Mouse (Mus musculus) hematopoietic multipotent progenitor cell, adult 10-12 weeks (in vitro differentiated cells): ENCODE results near the gene Prmt3. TPM values are rescaled to one million over a fixed set of nuclear protein-coding genes. Genes with fewer than 3 reads are reported as not detected.

Experiments used
- polyA plus RNA-seq: library from polyadenylated mRNA; stranded (reverse); fragments of >175 nt; gene quantifications from 2 replicates; pipeline ENCODE4 v1.2.3, GENCODE M21; 2012; ENCODE audit warnings: low replicate concordance

Gene Prmt3
- 57.0 and 69.4 TPM in 2 replicates for polyA plus RNA-seq

DNA sequence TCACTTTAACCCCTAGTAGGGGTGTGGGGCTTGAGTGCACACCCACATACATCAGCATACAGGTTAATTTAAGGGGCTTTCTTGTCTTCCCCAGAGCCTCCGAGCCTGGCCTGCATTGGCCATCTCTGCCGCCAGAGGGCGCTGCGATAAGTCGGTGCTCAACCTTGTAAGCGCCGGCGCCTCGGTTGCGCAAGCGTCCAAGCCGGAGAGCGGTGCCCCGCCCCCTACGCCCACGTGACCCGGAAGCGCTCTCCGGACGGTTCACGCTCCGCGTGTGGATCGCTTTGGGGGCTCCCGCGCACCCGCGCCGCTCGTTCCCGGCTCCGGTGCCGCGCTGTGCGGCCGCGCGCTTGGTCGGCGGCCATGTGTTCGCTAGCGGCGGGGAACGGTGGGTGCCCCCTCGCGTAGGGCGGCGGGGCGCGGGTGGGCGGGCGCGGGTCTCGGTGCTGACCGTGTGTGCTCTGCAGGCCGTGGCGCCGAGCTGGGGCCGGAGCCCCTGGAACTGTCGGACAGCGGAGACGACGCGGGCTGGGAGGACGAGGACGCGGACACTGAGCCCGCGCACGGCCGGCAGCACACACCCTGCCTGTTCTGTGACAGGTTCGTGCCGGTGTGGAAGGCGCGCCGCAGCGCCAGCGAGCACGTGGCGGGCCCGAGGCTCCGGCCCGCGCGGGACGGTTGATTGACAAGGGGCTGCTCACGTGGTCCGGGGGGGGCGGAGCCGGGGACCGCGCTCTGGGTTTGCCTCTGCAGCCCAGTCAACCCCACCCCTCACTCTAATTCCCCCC, at the start of gene Prmt3:
Gene Prmt3 (plus strand): TSS at position 233 of the 788 bp plus-strand sequence.

DNA sequence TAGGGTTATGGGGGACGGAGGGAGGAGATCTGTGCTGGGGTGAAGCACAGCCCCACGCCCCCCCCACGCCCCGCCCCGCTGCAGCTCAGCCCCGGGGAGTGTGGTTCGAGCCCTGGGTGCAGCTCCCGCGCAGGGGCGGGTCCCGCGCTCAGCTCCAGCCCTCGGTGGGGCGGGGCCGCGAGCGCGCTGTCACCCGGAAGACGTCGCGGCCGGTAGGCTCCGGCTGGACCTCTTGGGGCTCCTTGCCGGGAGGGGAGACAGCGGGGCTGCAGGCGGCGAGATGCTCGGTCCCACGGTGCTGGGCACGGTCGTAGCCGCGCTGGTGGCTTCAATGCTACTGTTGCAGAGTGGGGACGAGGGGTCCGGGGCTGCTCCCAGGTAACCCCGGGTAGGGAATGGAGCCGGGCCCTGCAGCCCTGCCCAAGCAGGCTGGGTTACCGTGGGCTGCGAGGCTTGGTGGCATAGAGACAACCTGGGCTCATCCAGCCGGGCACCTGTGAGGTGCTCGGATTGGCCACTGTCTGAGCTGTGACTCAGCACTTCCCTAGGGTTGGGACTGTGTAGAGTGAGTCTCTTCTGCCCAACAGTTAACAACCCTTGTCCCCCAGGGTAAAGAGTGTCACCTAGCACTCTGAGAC, 19.1 kb upstream of the Prmt3 start, which contains the start of gene Htatip2:
Gene Htatip2 (plus strand): TSS at position 182 of the 638 bp plus-strand sequence.

Other genes with a start within 250 kb of the Prmt3 start
- gene Dbx1, start 141.5 kb upstream of the Prmt3 start, polyA plus RNA-seq, result not detected in 2 replicates
- 6.1 and 8.1 TPM in 2 replicates for gene Htatip2, start 19.2 kb upstream of the Prmt3 start, polyA plus RNA-seq
- gene Slc6a5, start 131.8 kb downstream of the Prmt3 start, polyA plus RNA-seq, result not detected in 2 replicates
- not detected in 2 replicates for gene Nell1, start 196.5 kb downstream of the Prmt3 start, polyA plus RNA-seq